Mouse (Mus musculus): ENCODE data around the gene Nrcam. TPM values are rescaled to one million over a fixed set of nuclear protein-coding genes. Genes with fewer than 3 reads are reported as not detected.
"Not testable (repeated sequence)": the region's sequence is repeated elsewhere in the genome, so short reads cannot be mapped to it uniquely, and the experiment has no call there.

Gene Nrcam
- polyA plus RNA-seq (2016; fragmentation: Nextera tagmentation; extraction: Ambion mirVana), result 24.2 and 46.9 TPM in 2 replicates

- H3K9me3 ChIP-seq, result no peaks in the 10 kb centered on the region
- peaks cover 33% of the 10 kb centered on the region for H3K27me3 ChIP-seq (ENCODE audit: insufficient read depth, poor library complexity, severe bottlenecking)
- peaks cover 27% of the 10 kb centered on the region for H3K4me1 ChIP-seq (replicated peaks)
- H3K4me3 ChIP-seq, result peak within 1 kb of the TSS; percentile 79
- WGBS, result 1% methylated on average over 74 of the region's 74 CpGs
- no peaks in the 10 kb centered on the region for H3K36me3 ChIP-seq
- peak within 1 kb of the TSS; percentile 85 for H3K27ac ChIP-seq
- DNase-seq (ENCODE audit: low spot score), result peak; percentile 77
Observed at GRCm38 (mm10) chr12:44328381-44329315, at the start of gene Nrcam. Gene Nrcam, plus strand, starts transcription at chr12:44328885.

- 83% methylated on average over 2 of the region's 2 CpGs for WGBS
- H3K4me3 ChIP-seq; DNase-seq (ENCODE audit: low spot score): not testable (repeated sequence)
Observed at GRCm38 (mm10) chr12:44280147-44280546, 48.5 kb upstream of the Nrcam start.

GRCm38 (mm10) chr12:44281534-44281933 is 47.2 kb upstream of the Nrcam start:
- no peaks in the 10 kb centered on the region for H3K27me3 ChIP-seq (ENCODE audit: insufficient read depth, poor library complexity, severe bottlenecking)
- H3K27ac ChIP-seq, result no peak overlapping the region
- no peaks in the 10 kb centered on the region for H3K9me3 ChIP-seq
- no peak for DNase-seq (ENCODE audit: low spot score)
- WGBS, result 89% methylated on average over 3 of the region's 3 CpGs
- no peaks in the 10 kb centered on the region for H3K4me1 ChIP-seq (replicated peaks)
- H3K4me3 ChIP-seq, result no peak overlapping the region
- peaks cover 9% of the 10 kb centered on the region for H3K36me3 ChIP-seq

More at GRCm38 (mm10) chr12:44280147-44280546, 48.5 kb upstream of the Nrcam start:
- not testable (repeated sequence) for H3K4me1 ChIP-seq (replicated peaks); H3K27me3 ChIP-seq (ENCODE audit: insufficient read depth, poor library complexity, severe bottlenecking); H3K36me3 ChIP-seq; H3K27ac ChIP-seq; H3K9me3 ChIP-seq

GRCm38 (mm10) chr12:44283378-44283777 is 45.3 kb upstream of the Nrcam start:
- Histone ChIP-seq H3K27me3 (ENCODE audit: insufficient read depth, poor library complexity, severe bottlenecking) (no peaks in the 10 kb centered on the region), H3K4me1 (replicated peaks) (no peaks in the 10 kb centered on the region), H3K36me3 (peaks cover 14% of the 10 kb centered on the region), H3K9me3 (no peaks in the 10 kb centered on the region), H3K27ac (no peak overlapping the region), H3K4me3 (no peak overlapping the region)
- 75% methylated on average over 9 of the region's 9 CpGs for WGBS
- no peak for DNase-seq (ENCODE audit: low spot score)

GRCm38 (mm10) chr12:44286992-44287391 is 41.7 kb upstream of the Nrcam start:
- Histone ChIP-seq H3K9me3 (no peaks in the 10 kb centered on the region), H3K27me3 (ENCODE audit: insufficient read depth, poor library complexity, severe bottlenecking) (no peaks in the 10 kb centered on the region), H3K4me1 (replicated peaks) (no peaks in the 10 kb centered on the region), H3K36me3 (peaks cover 20% of the 10 kb centered on the region), H3K4me3 (no peak overlapping the region), H3K27ac (no peak overlapping the region)
- DNase-seq (ENCODE audit: low spot score), result no peak
- 94% methylated on average over 8 of the region's 8 CpGs for WGBS

- H3K27ac ChIP-seq, result no peak overlapping the region
- no peak overlapping the region for H3K4me3 ChIP-seq
- no peaks in the 10 kb centered on the region for H3K4me1 ChIP-seq (replicated peaks)
- peaks cover 16% of the 10 kb centered on the region for H3K36me3 ChIP-seq
- peak; percentile 46 for DNase-seq (ENCODE audit: low spot score)
- no peaks in the 10 kb centered on the region for H3K9me3 ChIP-seq
- no peaks in the 10 kb centered on the region for H3K27me3 ChIP-seq (ENCODE audit: insufficient read depth, poor library complexity, severe bottlenecking)
Observed at GRCm38 (mm10) chr12:44292281-44292680, 36.4 kb upstream of the Nrcam start.

- no peak for DNase-seq (ENCODE audit: low spot score)
- Histone ChIP-seq H3K4me1 (replicated peaks) (no peaks in the 10 kb centered on the region), H3K27me3 (ENCODE audit: insufficient read depth, poor library complexity, severe bottlenecking) (no peaks in the 10 kb centered on the region), H3K4me3 (no peak overlapping the region), H3K9me3 (no peaks in the 10 kb centered on the region), H3K36me3 (peaks cover 34% of the 10 kb centered on the region), H3K27ac (no peak overlapping the region)
Observed at GRCm38 (mm10) chr12:44300793-44301192, 27.9 kb upstream of the Nrcam start.

GRCm38 (mm10) chr12:44304012-44304411 is 24.7 kb upstream of the Nrcam start:
- Histone ChIP-seq H3K27ac (no peak overlapping the region), H3K27me3 (ENCODE audit: insufficient read depth, poor library complexity, severe bottlenecking) (no peaks in the 10 kb centered on the region), H3K4me1 (replicated peaks) (peaks cover 5% of the 10 kb centered on the region; the same call in 1 of the 2 replicates), H3K4me3 (no peak overlapping the region), H3K9me3 (no peaks in the 10 kb centered on the region), H3K36me3 (peaks cover 44% of the 10 kb centered on the region)
- no peak for DNase-seq (ENCODE audit: low spot score)
- 96% methylated on average over 1 of the region's 1 CpGs for WGBS

GRCm38 (mm10) chr12:44304869-44305268 is 23.8 kb upstream of the Nrcam start:
- H3K9me3 ChIP-seq, result no peaks in the 10 kb centered on the region
- WGBS, result 87% methylated on average over 5 of the region's 5 CpGs
- no peak overlapping the region for H3K4me3 ChIP-seq
- no peaks in the 10 kb centered on the region for H3K27me3 ChIP-seq (ENCODE audit: insufficient read depth, poor library complexity, severe bottlenecking)
- H3K27ac ChIP-seq, result no peak overlapping the region
- peaks cover 5% of the 10 kb centered on the region; the same call in 1 of the 2 replicates for H3K4me1 ChIP-seq (replicated peaks)
- peaks cover 45% of the 10 kb centered on the region for H3K36me3 ChIP-seq
- DNase-seq (ENCODE audit: low spot score), result no peak

- H3K4me1 ChIP-seq (replicated peaks), result peaks cover 5% of the 10 kb centered on the region; the same call in 1 of the 2 replicates
- H3K27me3 ChIP-seq (ENCODE audit: insufficient read depth, poor library complexity, severe bottlenecking), result no peaks in the 10 kb centered on the region
- no peak overlapping the region for H3K4me3 ChIP-seq
- 88% methylated on average over 3 of the region's 3 CpGs for WGBS
- DNase-seq (ENCODE audit: low spot score), result no peak
- H3K36me3 ChIP-seq, result peaks cover 32% of the 10 kb centered on the region
- H3K27ac ChIP-seq, result no peak overlapping the region
- H3K9me3 ChIP-seq, result no peaks in the 10 kb centered on the region
Observed at GRCm38 (mm10) chr12:44308221-44308620, 20.5 kb upstream of the Nrcam start.

- H3K4me3 ChIP-seq, result no peak overlapping the region
- WGBS, result 91% methylated on average over 2 of the region's 2 CpGs
- H3K9me3 ChIP-seq, result no peaks in the 10 kb centered on the region
- peaks cover 7% of the 10 kb centered on the region; the same call in 1 of the 2 replicates for H3K36me3 ChIP-seq
- no peak for DNase-seq (ENCODE audit: low spot score)
- H3K4me1 ChIP-seq (replicated peaks), result no peaks in the 10 kb centered on the region
- no peak overlapping the region for H3K27ac ChIP-seq
- H3K27me3 ChIP-seq (ENCODE audit: insufficient read depth, poor library complexity, severe bottlenecking), result no peaks in the 10 kb centered on the region
Observed at GRCm38 (mm10) chr12:44315212-44315611, 13.5 kb upstream of the Nrcam start.

- Histone ChIP-seq H3K36me3 (no peaks in the 10 kb centered on the region), H3K9me3 (no peaks in the 10 kb centered on the region), H3K27me3 (ENCODE audit: insufficient read depth, poor library complexity, severe bottlenecking) (peaks cover 13% of the 10 kb centered on the region), H3K4me3 (no peak overlapping the region), H3K27ac (no peak overlapping the region), H3K4me1 (replicated peaks) (peaks cover 6% of the 10 kb centered on the region; the same call in 1 of the 2 replicates)
- no peak for DNase-seq (ENCODE audit: low spot score)
Observed at GRCm38 (mm10) chr12:44325091-44325490, 3.6 kb upstream of the Nrcam start.

- 35% methylated on average over 6 of the region's 6 CpGs for WGBS
- H3K27me3 ChIP-seq (ENCODE audit: insufficient read depth, poor library complexity, severe bottlenecking), result peaks cover 30% of the 10 kb centered on the region
- peaks cover 27% of the 10 kb centered on the region for H3K4me1 ChIP-seq (replicated peaks)
- H3K9me3 ChIP-seq, result no peaks in the 10 kb centered on the region
- no peak overlapping the region for H3K27ac ChIP-seq
- peak; percentile 25 for DNase-seq (ENCODE audit: low spot score)
- no peak overlapping the region for H3K4me3 ChIP-seq
- no peaks in the 10 kb centered on the region for H3K36me3 ChIP-seq
Observed at GRCm38 (mm10) chr12:44327452-44327851, 1.2 kb upstream of the Nrcam start.

Measured in hindbrain, embryonic 10.5 days (tissue).